Mouse (Mus musculus) small intestine, adult 2 months (tissue): ENCODE measurements around the gene Insl3. TPM values are rescaled to one million over a fixed set of nuclear protein-coding genes. Genes with fewer than 3 reads are reported as not detected.
"Not testable (repeated sequence)": the region's sequence is repeated elsewhere in the genome, so short reads cannot be mapped to it uniquely, and the experiment has no call there.

Experiments used
- H3K27ac ChIP-seq: fragments of 200-500 bp; 2 replicates; pipeline ENCODE4 v1.5.1; 2012; ENCODE audit warnings: low read depth, low read length, control low read depth, inconsistent platforms; ENCODE audit not compliant: insufficient read depth
- H3K27me3 ChIP-seq: fragments of 200-500 bp; 2 replicates; pipeline ENCODE4 v1.6.1; 2012; ENCODE audit warnings: mild to moderate bottlenecking, moderate library complexity, low read length, inconsistent platforms; ENCODE audit not compliant: control insufficient read depth, insufficient read depth
- H3K36me3 ChIP-seq: fragments of 200-500 bp; 2 replicates; pipeline ENCODE4 v1.6.1; 2012; ENCODE audit warnings: mild to moderate bottlenecking, low read length, control low read depth, inconsistent platforms; ENCODE audit not compliant: control insufficient read depth, insufficient read depth
- H3K4me1 ChIP-seq: fragments of 200-500 bp; 2 replicates; pipeline ENCODE4 v1.6.1; 2012; ENCODE audit warnings: low read length, inconsistent platforms, mixed read lengths; ENCODE audit not compliant: control insufficient read depth, insufficient read depth, insufficient read length
- H3K4me3 ChIP-seq: fragments of 200-500 bp; 2 replicates; pipeline ENCODE4 v1.5.1; 2012; ENCODE audit warnings: low read depth, mild to moderate bottlenecking, control low read depth, inconsistent platforms, low read length, moderate library complexity
- CTCF ChIP-seq: fragments of 200-500 bp; IDR thresholded peaks from 2 replicates; pipeline ENCODE4 v1.5.1; 2012; ENCODE audit warnings: low read depth, mild to moderate bottlenecking, control low read depth, inconsistent platforms, low read length, moderate library complexity, mixed read lengths; ENCODE audit not compliant: insufficient replicate concordance, insufficient read length; ENCODE audit errors: extremely low read depth
- POLR2A ChIP-seq: fragments of 200-500 bp; IDR thresholded peaks from 2 replicates; pipeline ENCODE4 v1.6.1; 2012; ENCODE audit warnings: low read depth, mild to moderate bottlenecking, control low read depth, inconsistent platforms, low read length, moderate library complexity
- WGBS: fragments of 180-500 bp; shearing (Covaris S2); methylation state at CpG from one replicate; pipeline ENCODE4 v1.1.7; 2018; 5-methylcytosine and 5-hydroxymethylcytosine counted together
- polyA plus RNA-seq: library from polyadenylated mRNA; depleted of rRNA; stranded (reverse); fragments of >200 nt; gene quantifications from 2 replicates; pipeline ENCODE4 v1.2.3, GENCODE M21; 2012; rRNA removed

Gene Insl3
- polyA plus RNA-seq, 1 experiment, result 30.2 TPM

GRCm38 (mm10) chr8:71723047-71723551 lies 34.1 kb downstream of the Insl3 start:
- Histone ChIP-seq H3K27me3 (no peaks in the 10 kb centered on the region), H3K4me3 (peak overlapping the region; percentile 51), H3K36me3 (no peaks in the 10 kb centered on the region), H3K27ac (no peak overlapping the region), H3K4me1 (peaks cover 18% of the 10 kb centered on the region)
- 55% methylated on average over 14 of the region's 14 CpGs for WGBS
- TF ChIP-seq POLR2A (no peak), CTCF (no peak)

- no peaks in the 10 kb centered on the region for H3K27me3 ChIP-seq
- WGBS, result 52% methylated on average over 4 of the region's 4 CpGs
- no peak overlapping the region for H3K27ac ChIP-seq
- H3K4me1 ChIP-seq, result peaks cover 16% of the 10 kb centered on the region
- H3K4me3 ChIP-seq, result no peak overlapping the region
- TF ChIP-seq CTCF (no peak), POLR2A (no peak)
- no peaks in the 10 kb centered on the region for H3K36me3 ChIP-seq
Measured at GRCm38 (mm10) chr8:71724389-71724788, 35.4 kb downstream of the Insl3 start.

DNA sequence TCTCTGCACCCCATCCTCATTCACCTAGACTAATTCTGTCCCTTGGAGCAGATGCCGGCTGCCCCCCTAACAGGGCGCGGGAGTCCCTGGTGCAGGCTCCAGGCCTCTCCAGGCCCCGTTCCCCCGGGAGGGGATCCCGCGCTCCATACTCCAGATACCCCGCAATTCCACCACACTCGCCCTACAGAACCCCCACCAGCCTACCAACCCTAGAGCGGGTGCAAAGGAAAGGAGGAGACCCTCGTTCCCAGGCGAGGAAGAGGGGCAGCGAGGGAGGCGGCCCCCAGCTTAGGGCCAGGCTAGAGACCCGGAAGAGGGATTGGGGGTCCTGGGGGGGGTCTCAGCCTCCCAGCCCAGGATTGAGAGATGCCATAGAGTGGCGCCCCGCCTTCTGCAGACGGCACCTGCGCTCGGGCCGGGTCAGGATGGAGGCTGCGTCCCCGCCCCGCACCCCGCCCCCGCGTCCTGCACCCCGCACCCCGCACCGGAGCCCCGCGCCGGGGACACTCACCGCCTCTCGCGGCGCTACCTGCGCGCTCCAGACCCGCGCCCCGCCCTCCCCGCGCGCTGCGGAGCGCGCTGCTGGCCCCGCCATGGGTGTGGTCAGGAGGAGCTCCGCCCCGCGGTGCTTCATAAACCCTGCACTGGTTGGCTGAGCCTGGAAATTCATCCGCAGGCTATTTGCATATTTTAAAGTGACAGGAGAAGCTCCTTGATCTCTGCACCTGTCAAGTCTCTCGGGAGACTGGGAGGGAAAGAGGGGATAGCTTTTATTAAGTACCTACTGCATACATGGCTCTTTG lies 36.3 kb downstream of the Insl3 start, which contains the start of gene Fcho1:
Gene Fcho1, minus strand, starts transcription at position 595 of the 803 bp plus-strand sequence.
- WGBS, result 2% methylated on average over 53 of the region's 54 CpGs
- H3K27ac ChIP-seq, result no peak within 1 kb of the TSS
- H3K4me1 ChIP-seq, result peaks cover 16% of the 10 kb centered on the region
- H3K4me3 ChIP-seq, result peak within 1 kb of the TSS; percentile 65
- H3K36me3 ChIP-seq, result no peaks in the 10 kb centered on the region
- TF ChIP-seq POLR2A (no peak), CTCF (no peak)
- H3K27me3 ChIP-seq, result no peaks in the 10 kb centered on the region

GRCm38 (mm10) chr8:71728240-71728785 lies 39.3 kb downstream of the Insl3 start:
- TF ChIP-seq CTCF, result no peak
- H3K27ac ChIP-seq, result no peak overlapping the region
- H3K27me3 ChIP-seq, result no peaks in the 10 kb centered on the region
- peaks cover 16% of the 10 kb centered on the region for H3K4me1 ChIP-seq
- no peaks in the 10 kb centered on the region for H3K36me3 ChIP-seq
- 9% methylated on average over 21 of the region's 21 CpGs for WGBS
- H3K4me3 ChIP-seq, result peak overlapping the region; percentile 11

DNA sequence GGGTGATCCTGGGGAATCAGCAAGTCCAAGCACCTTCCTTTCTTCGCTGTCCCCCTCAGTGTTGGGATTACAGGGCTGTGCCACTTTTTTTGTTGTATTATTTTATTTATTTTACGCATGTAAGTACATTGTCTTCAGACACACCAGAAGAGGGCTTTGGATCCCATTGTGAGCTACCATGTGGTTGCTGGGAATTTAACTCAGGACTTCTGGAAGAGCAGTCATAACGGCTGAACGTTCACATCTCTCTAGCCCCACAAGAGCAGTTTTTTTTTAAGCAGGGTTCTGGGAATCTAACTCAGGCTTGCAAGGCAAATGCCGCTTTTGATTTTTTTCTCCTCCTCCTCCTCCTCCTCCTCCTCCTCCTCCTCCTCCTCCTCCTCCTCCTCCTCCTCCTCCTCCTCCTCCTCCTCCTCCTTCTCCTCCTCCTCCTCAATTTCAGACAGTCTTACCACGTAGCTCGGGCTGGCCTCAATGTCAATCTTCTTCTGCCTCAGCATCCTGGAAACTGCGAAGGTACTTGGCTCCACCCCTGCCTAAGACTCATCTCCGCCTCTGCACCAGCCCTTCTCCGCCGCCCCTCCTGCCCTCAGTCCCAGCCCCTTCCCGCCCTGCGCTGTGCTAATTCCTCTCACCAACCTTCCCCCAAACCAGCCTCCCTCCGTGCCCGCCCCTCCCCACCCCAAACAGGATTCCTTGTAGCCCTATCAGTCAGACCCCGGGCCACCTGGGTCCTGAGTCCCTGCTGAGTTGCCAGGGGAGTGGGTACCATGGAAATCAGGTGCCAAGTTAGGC lies 40.0 kb downstream of the Insl3 start:
- no peak for TF ChIP-seq POLR2A
- TF ChIP-seq CTCF, result no peak
- no peak overlapping the region for H3K27ac ChIP-seq
- H3K4me1 ChIP-seq, result peaks cover 13% of the 10 kb centered on the region
- WGBS, result 7% methylated on average over 16 of the region's 16 CpGs
- H3K36me3 ChIP-seq, result no peaks in the 10 kb centered on the region
- peak overlapping the region; percentile 11 for H3K4me3 ChIP-seq
- no peaks in the 10 kb centered on the region for H3K27me3 ChIP-seq

GRCm38 (mm10) chr8:71731652-71732230 lies 42.7 kb downstream of the Insl3 start:
- Histone ChIP-seq H3K27me3 (no peaks in the 10 kb centered on the region), H3K27ac (no peak overlapping the region), H3K36me3 (no peaks in the 10 kb centered on the region), H3K4me1 (0 out of 2 replicates have a peak, but pooled peaks cover 2% of the 10 kb centered on the region), H3K4me3 (no peak overlapping the region)
- TF ChIP-seq CTCF (peak; percentile 53; the same call in 1 of the 2 replicates), POLR2A (no peak)
- 55% methylated on average over 3 of the region's 3 CpGs for WGBS

GRCm38 (mm10) chr8:71738316-71738715 lies 49.3 kb downstream of the Insl3 start:
- not testable (repeated sequence) for H3K36me3 ChIP-seq, H3K27me3 ChIP-seq, H3K4me1 ChIP-seq, H3K27ac ChIP-seq, H3K4me3 ChIP-seq

Other genes with a start within 250 kb of the Insl3 start
- gene Abhd8, start 225.6 kb upstream of the Insl3 start, polyA plus RNA-seq, result 17.4 and 26.5 TPM in 2 replicates
- 170 and 172 TPM in 2 replicates for gene Mrpl34, start 224.3 kb upstream of the Insl3 start, polyA plus RNA-seq
- 46.3 and 85.3 TPM in 2 replicates for gene Dda1, start 220.0 kb upstream of the Insl3 start, polyA plus RNA-seq
- 9.0 and 19.8 TPM in 2 replicates for gene Ano8, start 203.3 kb upstream of the Insl3 start, polyA plus RNA-seq
- 18.6 and 25.8 TPM in 2 replicates for gene Gtpbp3, start 201.1 kb upstream of the Insl3 start, polyA plus RNA-seq
- 182 and 329 TPM in 2 replicates for gene Plvap, start 177.5 kb upstream of the Insl3 start, polyA plus RNA-seq
- not detected in 2 replicates for gene Ccdc194, start 163.5 kb upstream of the Insl3 start, polyA plus RNA-seq
- 126 and 242 TPM in 2 replicates for gene Bst2, start 151.8 kb upstream of the Insl3 start, polyA plus RNA-seq
- gene Mvb12a, start 146.3 kb upstream of the Insl3 start, polyA plus RNA-seq, result 180 and 251 TPM in 2 replicates
- 0.62 and 3.3 TPM in 2 replicates for gene Tmem221, start 130.3 kb upstream of the Insl3 start, polyA plus RNA-seq
- not detected in 2 replicates for gene Nxnl1, start 122.6 kb upstream of the Insl3 start, polyA plus RNA-seq
- 28.6 and 29.6 TPM in 2 replicates for gene Slc27a1, start 120.3 kb upstream of the Insl3 start, polyA plus RNA-seq
- gene Pgls, start 97.0 kb upstream of the Insl3 start, polyA plus RNA-seq, result 174 and 266 TPM in 2 replicates
- 1.7 and 4.5 TPM in 2 replicates for gene Fam129c, start 91.6 kb upstream of the Insl3 start, polyA plus RNA-seq
- 52.4 and 59.8 TPM in 2 replicates for gene Colgalt1, start 78.2 kb upstream of the Insl3 start, polyA plus RNA-seq
- gene Unc13a, start 17.5 kb upstream of the Insl3 start, polyA plus RNA-seq, result 1.6 TPM in 2 replicates
- gene Jak3, start 12.9 kb upstream of the Insl3 start, polyA plus RNA-seq, result 14.3 and 20.3 TPM in 2 replicates
- gene B3gnt3, start 12.6 kb downstream of the Insl3 start, polyA plus RNA-seq, result 180 and 195 TPM in 2 replicates
- 11.9 and 20.1 TPM in 2 replicates for gene Fcho1, start 36.5 kb downstream of the Insl3 start, polyA plus RNA-seq
- gene Zfp709, start 192.8 kb downstream of the Insl3 start, polyA plus RNA-seq, result 0.01 and 0.18 TPM in 2 replicates
- gene Zfp882, start 219.4 kb downstream of the Insl3 start, polyA plus RNA-seq, result 0.08 TPM in 1 of 2 replicates, not detected in the other
- gene Zfp617, start 219.4 kb downstream of the Insl3 start, polyA plus RNA-seq, result 0.76 and 0.94 TPM in 2 replicates